ENCODE assay signal across 10 mouse cellular contexts in the genomic region with DNA sequence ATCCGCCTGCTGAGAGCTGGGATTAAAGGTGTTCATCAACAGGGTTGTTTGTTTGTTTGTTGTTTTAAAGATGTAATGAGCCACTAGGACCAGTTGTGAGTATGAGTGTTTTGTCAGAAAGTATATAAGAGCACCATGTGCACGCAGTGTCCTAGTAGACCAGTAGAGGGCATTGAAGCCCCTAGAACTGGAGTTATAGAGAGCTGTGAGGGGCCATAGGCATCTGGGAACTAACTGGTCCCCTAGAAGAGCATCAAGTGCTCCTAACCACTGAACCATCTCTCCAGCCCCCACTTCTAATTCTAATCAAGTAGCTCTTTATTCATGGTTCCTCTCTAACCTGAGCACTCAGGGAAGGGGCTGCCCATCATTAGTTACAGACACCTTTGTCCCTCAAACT. TPM values are rescaled to one million over a fixed set of nuclear protein-coding genes. Genes with fewer than 3 reads are reported as not detected.
DNase-seq lines count a peak whose midpoint lies in the region; TF ChIP-seq lines count a peak whose summit lies in the region.
"Had no signal": no experiment of that assay in that cellular context is flagged by ENCODE, and none has a peak within 500 bp of the region (broad histone marks: within the 10 kb centered on the region; RNA-seq: fewer than 3 reads in every experiment).

No protein-coding gene starts in this region.

- no peak overlapping the region for H3K9ac ChIP-seq in heart, adult 2 months (ENCODE audit: low read depth, low read length)
- H3K9ac ChIP-seq: heart, embryonic 13.5 days had no signal

- H3K36me3 ChIP-seq in heart, adult 2 months (ENCODE audit: control insufficient read depth, insufficient read depth, low read length) = no peaks in the 10 kb centered on the region
- H3K36me3 ChIP-seq in spleen, adult 2 months (ENCODE audit: control insufficient read depth, insufficient read depth, low read length) = peaks cover 20% of the 10 kb centered on the region

- H3K4me3 ChIP-seq in heart, adult 2 months = no peak overlapping the region
- no peak overlapping the region for H3K4me3 ChIP-seq in spleen, adult 2 months (ENCODE audit: extremely low read depth, insufficient read depth, insufficient read length)
- H3K4me3 ChIP-seq: heart, embryonic 13.5 days had no signal

- H3K79me2 ChIP-seq in heart, adult 2 months (replicated peaks; ENCODE audit: control insufficient read depth, insufficient read depth, low read length) = no peaks in the 10 kb centered on the region

- TF ChIP-seq CTCF in heart, adult 2 months (IDR thresholded peaks at IDR 0.05) = peak; percentile 58
- TF ChIP-seq CTCF in spleen, adult 2 months (IDR thresholded peaks at IDR 0.05; ENCODE audit: extremely low read depth, insufficient read depth, insufficient read length, insufficient replicate concordance) = peak; percentile 13; the same call in 1 of the 2 replicates

- no peaks in the 10 kb centered on the region; the same call in 1 of the 2 replicates for H3K4me1 ChIP-seq in heart, adult 2 months (ENCODE audit: control insufficient read depth, insufficient read depth, low read length)
- peaks cover 6% of the 10 kb centered on the region for H3K4me1 ChIP-seq in spleen, adult 2 months (ENCODE audit: control insufficient read depth, insufficient read depth, insufficient read length)

- TF ChIP-seq POLR2A in heart, adult 2 months (IDR thresholded peaks at IDR 0.05; ENCODE audit: insufficient read depth, low read depth, low read length) = no peak
- no peak for TF ChIP-seq POLR2A in spleen, adult 2 months (IDR thresholded peaks at IDR 0.05; ENCODE audit: low read depth, low read length)

- TF ChIP-seq EP300 in heart, adult 2 months (IDR thresholded peaks at IDR 0.05; ENCODE audit: insufficient read depth, low read depth, low read length) = no peak

- H3K27ac ChIP-seq in heart, adult 2 months = no peak overlapping the region
- no peak overlapping the region for H3K27ac ChIP-seq in spleen, adult 2 months (ENCODE audit: insufficient read depth, low read length)
- H3K27ac ChIP-seq: heart, embryonic 13.5 days had no signal

- 92% methylated on average over 2 of the region's 2 CpGs for WGBS in heart, adult 2 months
- 86% methylated on average over 2 of the region's 2 CpGs for WGBS in spleen, adult 2 months

- no peak for DNase-seq in heart, adult 2 months
- DNase-seq in heart, postnatal 10 days = no peak
- DNase-seq in spleen, adult 2 months (ENCODE audit: low read depth in 1 of 2, low spot score in 2 of 2) = no peak
- no peak for DNase-seq in spleen, adult 12 weeks (ENCODE audit: low spot score)
- peak; percentile 44 for DNase-seq in forelimb bud, embryonic 11.5 days (ENCODE audit: low read depth, low spot score)
- no peak for DNase-seq in frontal cortex, postnatal 25 days (ENCODE audit: low spot score in 2 of 2)
- DNase-seq in adrenal gland, adult (ENCODE audit: inconsistent age in 2 of 2, low spot score in 1 of 2) = no peak
- no peak for DNase-seq in right cerebral cortex, postnatal 14 days
- DNase-seq: cerebellum, postnatal 36 days had no signal

- intact Hi-C loops in heart, adult 2 months (cut with DNase I) = loop anchor here (5.0 kb wide), 1 partner anchor 87 kb away; no protein-coding TSS in a partner anchor
- intact Hi-C loops in heart, postnatal 10 days (cut with DNase I) = loop anchor here (5.0 kb wide), 2 partner anchors 87 to 292 kb away; no protein-coding TSS in a partner anchor

- no peaks in the 10 kb centered on the region for H3K27me3 ChIP-seq in heart, adult 2 months (ENCODE audit: control insufficient read depth, insufficient read depth, low read length)
- no peaks in the 10 kb centered on the region for H3K27me3 ChIP-seq in spleen, adult 2 months (ENCODE audit: control insufficient read depth, insufficient read depth, low read length)
- H3K27me3 ChIP-seq: heart, embryonic 13.5 days had no signal

RNA-seq across cellular contexts. Expression of gene Npc2, which starts 13.9 kb away (rescaled TPM):
- 10 to 100 TPM; 27.2 to 27.6 TPM for total RNA-seq in heart, adult 2 months (2021)
- 59.5 and 72.3 TPM in 2 replicates for polyA plus RNA-seq in heart, adult 2 months (2012; rRNA removed)
- 10 to 100 TPM; 38.8 to 41.4 TPM for total RNA-seq in heart, postnatal 10 days (2021)
- 140 and 155 TPM in 2 replicates for polyA plus RNA-seq in spleen, adult 2 months (2012; rRNA removed)

RNA-seq across cellular contexts. Expression of gene Isca2, which starts 14.0 kb away (rescaled TPM):
- total RNA-seq in heart, adult 2 months (2021) = 10 to 100 TPM; 87.1 to 90.3 TPM
- 91.0 and 133 TPM in 2 replicates for polyA plus RNA-seq in heart, adult 2 months (2012; rRNA removed)
- total RNA-seq in heart, postnatal 10 days (2021) = 10 to 100 TPM; 71.1 to 76.2 TPM
- 26.7 and 28.8 TPM in 2 replicates for polyA plus RNA-seq in spleen, adult 2 months (2012; rRNA removed)
